Mouse (Mus musculus) ES-Bruce4 (cell line): Measurements from ENCODE around the gene Rpgrip1. TPM values are rescaled to one million over a fixed set of nuclear protein-coding genes. Genes with fewer than 3 reads are reported as not detected.
"Not testable (repeated sequence)": the region's sequence is repeated elsewhere in the genome, so short reads cannot be mapped to it uniquely, and the experiment has no call there.

Experiments
- H3K27ac ChIP-seq: 2 replicates; pipeline ENCODE4 v1.5.1; 2012; ENCODE audit warnings: low read length, inconsistent platforms; ENCODE audit not compliant: insufficient read depth
- H3K27me3 ChIP-seq: 2 replicates; pipeline ENCODE4 v1.6.1; 2012; ENCODE audit warnings: mild to moderate bottlenecking, low read length, inconsistent platforms; ENCODE audit not compliant: control insufficient read depth, poor library complexity, insufficient read depth, severe bottlenecking
- H3K36me3 ChIP-seq: 2 replicates; pipeline ENCODE4 v1.6.1; 2012; ENCODE audit warnings: inconsistent platforms, mild to moderate bottlenecking, low read length, moderate library complexity; ENCODE audit not compliant: control insufficient read depth, poor library complexity, insufficient read depth, severe bottlenecking
- H3K4me1 ChIP-seq: one replicate; pipeline ENCODE4 v1.8.1; 2011; ENCODE audit warnings: low read length; ENCODE audit not compliant: control insufficient read depth, insufficient read depth
- H3K4me3 ChIP-seq: 2 replicates; pipeline ENCODE4 v1.5.1; 2011; ENCODE audit warnings: low read depth, mild to moderate bottlenecking, low read length
- H3K9ac ChIP-seq: 2 replicates; pipeline ENCODE4 v1.6.1; 2012; ENCODE audit warnings: low read depth, mild to moderate bottlenecking, inconsistent platforms; ENCODE audit not compliant: poor library complexity, severe bottlenecking
- H3K9me3 ChIP-seq: replicated peaks from 2 replicates; pipeline ENCODE4 v1.6.1; 2012; ENCODE audit warnings: mild to moderate bottlenecking, low read length, inconsistent platforms; ENCODE audit not compliant: control insufficient read depth, poor library complexity, insufficient read depth, severe bottlenecking
- CTCF ChIP-seq: IDR thresholded peaks from one replicate; pipeline ENCODE4 v1.8.1; 2011; ENCODE audit warnings: low read depth, low read length
- EP300 ChIP-seq: IDR thresholded peaks from 2 replicates; pipeline ENCODE4 v1.6.1; 2011; ENCODE audit warnings: low read depth, low read length; ENCODE audit not compliant: insufficient read depth
- POLR2A ChIP-seq: IDR thresholded peaks from one replicate; pipeline ENCODE4 v1.8.1; 2011; ENCODE audit warnings: low read length; ENCODE audit not compliant: insufficient read depth
- polyA plus RNA-seq: library from polyadenylated mRNA; stranded (reverse); fragments of >200 nt; gene quantifications from 2 replicates; pipeline ENCODE4 v1.2.4, GENCODE M21; 2011; ENCODE audit warnings: low read depth; ENCODE audit not compliant: missing spikeins, insufficient read depth, insufficient read length

The Rpgrip1 gene
- polyA plus RNA-seq, 1 experiment, result 6.7 TPM

GRCm38 (mm10) chr14:52094533-52094932, 16.0 kb upstream of the Rpgrip1 start:
- Histone ChIP-seq H3K36me3 (peaks cover 71% of the 10 kb centered on the region), H3K9me3 (no peaks in the 10 kb centered on the region), H3K4me3 (no peak overlapping the region), H3K27ac (no peak overlapping the region), H3K27me3 (no peaks in the 10 kb centered on the region), H3K4me1 (no peaks in the 10 kb centered on the region), H3K9ac (no peak overlapping the region)
- no peak for TF ChIP-seq POLR2A
- TF ChIP-seq EP300, result no peak
- TF ChIP-seq CTCF, result no peak

GRCm38 (mm10) chr14:52097191-52097590, 13.3 kb upstream of the Rpgrip1 start:
- H3K27ac ChIP-seq, H3K27me3 ChIP-seq, H3K9ac ChIP-seq, H3K4me1 ChIP-seq, H3K4me3 ChIP-seq, H3K9me3 ChIP-seq: not testable (repeated sequence)
- H3K36me3 ChIP-seq, result peaks cover 67% of the 10 kb centered on the region

- peaks cover 61% of the 10 kb centered on the region for H3K36me3 ChIP-seq
- H3K4me3 ChIP-seq, H3K27ac ChIP-seq, H3K9me3 ChIP-seq, H3K9ac ChIP-seq, H3K4me1 ChIP-seq, H3K27me3 ChIP-seq: not testable (repeated sequence)
These were observed 12.1 kb upstream of the Rpgrip1 start for GRCm38 (mm10) chr14:52098387-52098786.

GRCm38 (mm10) chr14:52099563-52099962, 10.9 kb upstream of the Rpgrip1 start:
- Histone ChIP-seq H3K27me3 (no peaks in the 10 kb centered on the region), H3K4me3 (no peak overlapping the region), H3K36me3 (peaks cover 54% of the 10 kb centered on the region), H3K27ac (no peak overlapping the region), H3K9me3 (no peaks in the 10 kb centered on the region), H3K9ac (peak overlapping the region; percentile 4), H3K4me1 (no peaks in the 10 kb centered on the region)
- no peak for TF ChIP-seq CTCF
- TF ChIP-seq EP300, result no peak
- no peak for TF ChIP-seq POLR2A

- no peaks in the 10 kb centered on the region for H3K4me1 ChIP-seq
- TF ChIP-seq EP300 (no peak), CTCF (no peak), POLR2A (no peak)
- no peak overlapping the region for H3K27ac ChIP-seq
- no peaks in the 10 kb centered on the region for H3K9me3 ChIP-seq
- H3K9ac ChIP-seq, result peak overlapping the region; percentile 30; the same call in 1 of the 2 replicates
- H3K4me3 ChIP-seq, result peak overlapping the region; percentile 21; the same call in 1 of the 2 replicates
- H3K27me3 ChIP-seq, result no peaks in the 10 kb centered on the region
- H3K36me3 ChIP-seq, result peaks cover 48% of the 10 kb centered on the region
These were observed 10.1 kb upstream of the Rpgrip1 start for GRCm38 (mm10) chr14:52100170-52100960.

- peak overlapping the region; percentile 51 for H3K4me3 ChIP-seq
- no peaks in the 10 kb centered on the region for H3K27me3 ChIP-seq
- peaks cover 41% of the 10 kb centered on the region for H3K36me3 ChIP-seq
- H3K4me1 ChIP-seq, result no peaks in the 10 kb centered on the region
- no peak for TF ChIP-seq EP300
- TF ChIP-seq POLR2A, result no peak
- no peak for TF ChIP-seq CTCF
- peak overlapping the region; percentile 52; the same call in 1 of the 2 replicates for H3K27ac ChIP-seq
- peak overlapping the region; percentile 98; the same call in 1 of the 2 replicates for H3K9ac ChIP-seq
- H3K9me3 ChIP-seq, result no peaks in the 10 kb centered on the region
These were observed 9.0 kb upstream of the Rpgrip1 start for GRCm38 (mm10) chr14:52101285-52102157.
